8 mouse cellular contexts compared by ENCODE assay signal in the genomic region with DNA sequence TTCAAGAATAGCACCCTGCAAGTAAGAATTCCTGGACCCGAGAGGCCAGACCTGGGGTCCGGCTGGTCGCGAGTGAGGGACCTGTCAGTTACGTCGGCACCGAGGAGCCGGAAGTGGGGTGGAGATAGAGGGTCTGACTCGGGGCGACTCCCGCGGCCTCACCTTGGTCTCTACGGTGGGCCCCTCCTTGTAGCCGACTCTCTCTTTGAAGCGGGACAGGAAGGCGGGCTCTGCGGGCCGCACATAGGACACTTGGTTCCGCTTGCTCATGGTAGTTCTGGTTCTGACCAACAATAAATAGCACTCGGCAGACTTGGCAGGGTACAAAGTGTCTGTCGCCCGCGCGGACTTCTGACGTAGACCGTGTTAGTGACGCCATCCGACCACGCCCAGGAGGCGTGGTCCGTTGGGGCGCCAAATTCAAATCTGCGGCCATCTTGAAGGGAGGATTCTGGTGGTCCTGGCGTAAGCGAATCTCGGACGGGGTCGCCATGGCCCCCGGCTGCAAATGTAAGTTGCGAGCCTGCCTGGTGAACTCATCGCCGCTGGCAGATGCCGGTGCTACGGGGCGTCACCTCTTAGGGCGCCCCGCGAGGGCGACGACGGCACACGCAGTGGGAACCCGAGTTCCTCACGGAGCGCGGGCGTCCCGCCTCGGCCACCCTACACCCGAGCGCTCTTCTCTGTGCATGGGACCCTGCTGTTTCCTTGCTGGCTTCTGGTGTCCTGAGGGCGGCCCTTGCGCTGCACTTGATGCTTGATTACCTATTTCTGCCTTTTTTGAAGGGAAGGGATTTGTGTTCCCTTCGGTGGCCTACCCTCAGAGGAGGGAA. TPM values are rescaled to one million over a fixed set of nuclear protein-coding genes. Genes with fewer than 3 reads are reported as not detected.
DNase-seq lines count a peak whose midpoint lies in the region; ATAC-seq lines count a peak whose summit lies in the region.

1110059G10Rik (minus strand) TSS at position 358 of the 833 bp plus-strand sequence.
Kif15 (plus strand) TSS at position 404 of the 833 bp plus-strand sequence.

- H3K9me3 ChIP-seq in hindbrain, embryonic 15.5 days: no peaks in the 10 kb centered on the region

- H3K9ac ChIP-seq in hindbrain, embryonic 15.5 days: peak within 1 kb of the TSS; percentile 59

- WGBS in hindbrain, embryonic 15.5 days: under 1% methylated on average over 63 of the region's 64 CpGs
- whole genome bisulfite sequencing in macrophage (ENCODE audit: missing documents): under 1% methylated on average over 64 of the region's 64 CpGs

- H3K4me2 ChIP-seq in hindbrain, embryonic 15.5 days: peak within 1 kb of the TSS; percentile 87

- peak within 1 kb of the TSS; percentile 60 for H3K4me3 ChIP-seq in hindbrain, embryonic 15.5 days
- H3K4me3 ChIP-seq in macrophage (ENCODE audit: inconsistent target): peak within 1 kb of the TSS; percentile 94

- peak within 1 kb of the TSS; percentile 81 for H3K27ac ChIP-seq in hindbrain, embryonic 15.5 days (replicated peaks)
- H3K27ac ChIP-seq in macrophage: peak within 1 kb of the TSS; percentile 75

- H3K79me2 ChIP-seq in macrophage (ENCODE audit: inconsistent target): peaks cover 73% of the 10 kb centered on the region

- ATAC-seq in hindbrain, embryonic 15.5 days (ENCODE audit: low FRiP score, low read depth): peak; percentile 97

- peak; percentile 90 for DNase-seq in T-cell, adult 2 months (ENCODE audit: low spot score)
- DNase-seq in cerebellum, postnatal 36 days: peak; percentile 93 to 96
- DNase-seq in frontal cortex, postnatal 36 days (ENCODE audit: low spot score in 2 of 2): peak; percentile 95 to 96
- DNase-seq in left cerebral cortex, adult 18-20 months (ENCODE audit: low spot score in 2 of 2): peak; percentile 89 to 94
- DNase-seq in right cerebral cortex, adult 18-20 months: peak; percentile 91
- DNase-seq in urinary bladder, postnatal 10 days (ENCODE audit: low spot score): peak; percentile 74

- peaks cover 13% of the 10 kb centered on the region for H3K36me3 ChIP-seq in hindbrain, embryonic 15.5 days
- peaks cover 15% of the 10 kb centered on the region; the same call in 1 of the 2 replicates for H3K36me3 ChIP-seq in macrophage (ENCODE audit: inconsistent target)

- H3K4me1 ChIP-seq in hindbrain, embryonic 15.5 days (replicated peaks): peaks cover 8% of the 10 kb centered on the region

- H3K27me3 ChIP-seq in hindbrain, embryonic 15.5 days: no peaks in the 10 kb centered on the region

RNA-seq across cellular contexts. Expression of gene 1110059G10Rik, which starts in this region (rescaled TPM):
- polyA plus RNA-seq in hindbrain, embryonic 15.5 days (2015; fragmentation: Nextera tagmentation; extraction: Ambion mirVana): 24.0 and 32.8 TPM in 2 replicates
- 10 to 100 TPM; 18.8 to 19.0 TPM for total RNA-seq in left cerebral cortex, adult 18-20 months (2021)
- total RNA-seq in macrophage (2018; cell fraction: chromatin; rRNA removed): 10 to 100 TPM in 16 of 26 experiments, 1 to 10 TPM in 10; 4.9 to 24.5 (median 12.3) TPM
- total RNA-seq in macrophage (2018; cell fraction: cytosol; rRNA removed): 10 to 100 TPM in 25 of 26 experiments, 1 to 10 TPM in 1; 9.8 to 25.2 (median 19.6) TPM
- 10 to 100 TPM in 22 of 26 experiments, 1 to 10 TPM in 4; 5.2 to 41.3 (median 17.0) TPM for total RNA-seq in macrophage (2018; cell fraction: nucleus; rRNA removed)
- 20.6 to 40.0 TPM (median 30.1 TPM) in 3 replicates for polyA plus RNA-seq in macrophage (2018)

RNA-seq across cellular contexts. Expression of gene Kif15, which starts in this region (rescaled TPM):
- 13.4 and 17.4 TPM in 2 replicates for polyA plus RNA-seq in hindbrain, embryonic 15.5 days (2015; fragmentation: Nextera tagmentation; extraction: Ambion mirVana)
- under 1 TPM; 0.56 to 0.58 TPM for total RNA-seq in left cerebral cortex, adult 18-20 months (2021)
- 10 to 100 TPM in 22 of 26 experiments, 1 to 10 TPM in 4; 5.9 to 88.9 (median 25.7) TPM for total RNA-seq in macrophage (2018; cell fraction: chromatin; rRNA removed)
- 1 to 10 TPM in 25 of 26 experiments, under 1 TPM in 1; 0.98 to 4.1 (median 2.2) TPM for total RNA-seq in macrophage (2018; cell fraction: cytosol; rRNA removed)
- 10 to 100 TPM in 12 of 26 experiments, 1 to 10 TPM in 14; 2.3 to 57.1 (median 9.6) TPM for total RNA-seq in macrophage (2018; cell fraction: nucleus; rRNA removed)
- polyA plus RNA-seq in macrophage (2018): 1.4 to 6.7 TPM (median 5.5 TPM) in 3 replicates

Comparison
In these comparisons a context has a peak if more than half of its experiments do, and no peak if none do; other contexts are left out.
1. Peak in every context shown above with its lines: DNase-seq, ATAC-seq, H3K4me3 ChIP-seq and H3K27ac ChIP-seq.